Mouse (Mus musculus) kidney, adult 2 months (tissue): ENCODE data around the gene Hoxa5.

Experiments used
- CTCF ChIP-seq: fragments of 200-500 bp; conservative IDR thresholded peaks from 2 replicates; pipeline ENCODE4 v1.5.1; 2011; ENCODE audit warnings: low read depth, mild to moderate bottlenecking, control low read depth, low read length, moderate library complexity, mixed read lengths; ENCODE audit not compliant: insufficient read depth, insufficient read length
- POLR2A ChIP-seq: fragments of 200-500 bp; IDR thresholded peaks from one replicate; pipeline ENCODE4 v1.6.1; 2011; ENCODE audit warnings: low read depth, low read length, control low read depth

GRCm38 (mm10) chr6:52171331-52171730 is 33.1 kb downstream of the Hoxa5 start:
- TF ChIP-seq CTCF, result no peak
- TF ChIP-seq POLR2A, result no peak
